Mouse (Mus musculus) neural tube, embryonic 15.5 days (tissue): ENCODE measurements around the gene Olfm2. TPM values are rescaled to one million over a fixed set of nuclear protein-coding genes. Genes with fewer than 3 reads are reported as not detected.
A peak's percentile ranks its signal among the peaks of the same experiment; 100 is the strongest.

Experiments
- ATAC-seq: fragments of 200-750 bp; cut with Nextera tagmentation; 2 replicates; pipeline ENCODE4 v1.8.0; 2017; ENCODE audit warnings: mild to moderate bottlenecking, moderate TSS enrichment, moderate library complexity; ENCODE audit not compliant: low FRiP score
- H3K27ac ChIP-seq: fragments of 300-500 bp; sonication (generic); replicated peaks from 2 replicates; pipeline ENCODE4 v1.5.1; 2015; ENCODE audit warnings: mild to moderate bottlenecking, inconsistent platforms
- H3K27me3 ChIP-seq: fragments of 300-500 bp; sonication (generic); replicated peaks from 2 replicates; pipeline ENCODE4 v1.6.1; 2015; ENCODE audit warnings: inconsistent platforms
- H3K36me3 ChIP-seq: fragments of 300-500 bp; sonication (generic); 2 replicates; pipeline ENCODE4 v1.6.1; 2015; ENCODE audit warnings: inconsistent platforms
- H3K4me1 ChIP-seq: fragments of 300-500 bp; sonication (generic); 2 replicates; pipeline ENCODE4 v1.6.1; 2015; ENCODE audit warnings: inconsistent platforms
- H3K4me2 ChIP-seq: fragments of 300-500 bp; sonication (generic); 2 replicates; pipeline ENCODE4 v1.6.1; 2015; ENCODE audit warnings: inconsistent platforms, mild to moderate bottlenecking, moderate library complexity
- H3K4me3 ChIP-seq: fragments of 300-500 bp; sonication (generic); replicated peaks from 2 replicates; pipeline ENCODE4 v1.5.1; 2015; ENCODE audit warnings: mild to moderate bottlenecking, inconsistent platforms
- H3K9ac ChIP-seq: fragments of 300-500 bp; sonication (generic); replicated peaks from 2 replicates; pipeline ENCODE4 v1.6.1; 2015; ENCODE audit warnings: mild to moderate bottlenecking, inconsistent platforms
- H3K9me3 ChIP-seq: fragments of 300-500 bp; sonication (generic); replicated peaks from 2 replicates; pipeline ENCODE4 v1.6.1; 2016; ENCODE audit warnings: inconsistent platforms
- WGBS: fragments of 180-500 bp; shearing (Covaris S2); methylation state at CpG from one replicate; pipeline ENCODE4 v1.1.7; 2015; ENCODE audit warnings: mixed read lengths; 5-methylcytosine and 5-hydroxymethylcytosine counted together
- polyA plus RNA-seq: library from polyadenylated mRNA; unstranded; fragments of >200 nt; fragmentation: Nextera tagmentation; extraction: Ambion mirVana; gene quantifications from 2 replicates; pipeline ENCODE4 v1.2.1, GENCODE M21; 2015

Olfm2 gene
- polyA plus RNA-seq, 1 experiment from 2014 or later, result 224 TPM

- Histone ChIP-seq H3K27me3 (no peaks in the 10 kb centered on the region), H3K4me1 (peaks cover 11% of the 10 kb centered on the region), H3K9me3 (no peaks in the 10 kb centered on the region), H3K9ac (no peak overlapping the region), H3K4me3 (no peak overlapping the region), H3K27ac (no peak overlapping the region), H3K36me3 (no peaks in the 10 kb centered on the region), H3K4me2 (no peak overlapping the region)
- 65% methylated on average over 12 of the region's 12 CpGs for WGBS
- ATAC-seq, result no peak
These were observed 14.7 kb upstream of the Olfm2 start for GRCm38 (mm10) chr9:20760813-20761212.

- no peak overlapping the region for H3K27ac ChIP-seq
- ATAC-seq, result no peak
- 93% methylated on average over 6 of the region's 6 CpGs for WGBS
- no peak overlapping the region for H3K4me2 ChIP-seq
- no peaks in the 10 kb centered on the region for H3K36me3 ChIP-seq
- no peak overlapping the region for H3K4me3 ChIP-seq
- no peaks in the 10 kb centered on the region for H3K9me3 ChIP-seq
- no peak overlapping the region for H3K9ac ChIP-seq
- no peaks in the 10 kb centered on the region for H3K27me3 ChIP-seq
- H3K4me1 ChIP-seq, result peaks cover 11% of the 10 kb centered on the region
These were observed 12.7 kb upstream of the Olfm2 start for GRCm38 (mm10) chr9:20758896-20759295.

GRCm38 (mm10) chr9:20758243-20758642 lies 12.1 kb upstream of the Olfm2 start:
- Histone ChIP-seq H3K27me3 (no peaks in the 10 kb centered on the region), H3K36me3 (no peaks in the 10 kb centered on the region), H3K9ac (no peak overlapping the region), H3K27ac (no peak overlapping the region), H3K4me1 (peaks cover 11% of the 10 kb centered on the region), H3K4me2 (no peak overlapping the region), H3K4me3 (no peak overlapping the region), H3K9me3 (no peaks in the 10 kb centered on the region)
- WGBS, result 79% methylated on average over 2 of the region's 2 CpGs
- no peak for ATAC-seq

GRCm38 (mm10) chr9:20757087-20757955 lies 11.2 kb upstream of the Olfm2 start:
- H3K27me3 ChIP-seq, result no peaks in the 10 kb centered on the region

GRCm38 (mm10) chr9:20756081-20756700 lies 10.0 kb upstream of the Olfm2 start:
- Histone ChIP-seq H3K27ac (no peak overlapping the region), H3K4me3 (no peak overlapping the region), H3K4me1 (no peaks in the 10 kb centered on the region), H3K9ac (no peak overlapping the region), H3K36me3 (no peaks in the 10 kb centered on the region), H3K4me2 (no peak overlapping the region), H3K9me3 (no peaks in the 10 kb centered on the region), H3K27me3 (no peaks in the 10 kb centered on the region)
- no peak for ATAC-seq
- WGBS, result 88% methylated on average over 4 of the region's 4 CpGs

More at GRCm38 (mm10) chr9:20757087-20757955, 11.2 kb upstream of the Olfm2 start:
- Histone ChIP-seq H3K4me1 (peaks cover 5% of the 10 kb centered on the region), H3K9me3 (no peaks in the 10 kb centered on the region), H3K9ac (no peak overlapping the region), H3K4me2 (no peak overlapping the region), H3K4me3 (no peak overlapping the region), H3K27ac (no peak overlapping the region), H3K36me3 (no peaks in the 10 kb centered on the region)
- ATAC-seq, result no peak
- 62% methylated on average over 6 of the region's 6 CpGs for WGBS

GRCm38 (mm10) chr9:20754335-20754734 lies 8.2 kb upstream of the Olfm2 start:
- WGBS, result 93% methylated on average over 2 of the region's 2 CpGs
- Histone ChIP-seq H3K4me2 (no peak overlapping the region), H3K9ac (no peak overlapping the region), H3K27me3 (no peaks in the 10 kb centered on the region), H3K4me1 (no peaks in the 10 kb centered on the region), H3K27ac (no peak overlapping the region), H3K36me3 (no peaks in the 10 kb centered on the region), H3K9me3 (no peaks in the 10 kb centered on the region), H3K4me3 (no peak overlapping the region)
- ATAC-seq, result no peak

- peak; percentile 56; the same call in 1 of the 2 replicates for ATAC-seq
- Histone ChIP-seq H3K9ac (no peak overlapping the region), H3K4me2 (no peak overlapping the region), H3K27me3 (no peaks in the 10 kb centered on the region), H3K4me3 (no peak overlapping the region), H3K27ac (no peak overlapping the region), H3K9me3 (no peaks in the 10 kb centered on the region), H3K4me1 (peaks cover 4% of the 10 kb centered on the region; the same call in 1 of the 2 replicates), H3K36me3 (no peaks in the 10 kb centered on the region)
- WGBS, result 66% methylated on average over 6 of the region's 6 CpGs
These were observed 5.4 kb upstream of the Olfm2 start for GRCm38 (mm10) chr9:20751477-20752029.

GRCm38 (mm10) chr9:20749213-20749612 lies 3.1 kb upstream of the Olfm2 start:
- H3K4me1 ChIP-seq, result peaks cover 18% of the 10 kb centered on the region
- no peak for ATAC-seq
- H3K36me3 ChIP-seq, result no peaks in the 10 kb centered on the region
- H3K27ac ChIP-seq, result no peak overlapping the region
- H3K27me3 ChIP-seq, result no peaks in the 10 kb centered on the region
- H3K4me3 ChIP-seq, result no peak overlapping the region
- H3K4me2 ChIP-seq, result no peak overlapping the region
- no peak overlapping the region for H3K9ac ChIP-seq
- H3K9me3 ChIP-seq, result no peaks in the 10 kb centered on the region
- 85% methylated on average over 5 of the region's 5 CpGs for WGBS

- H3K27ac ChIP-seq, result no peak overlapping the region
- H3K9me3 ChIP-seq, result no peaks in the 10 kb centered on the region
- peaks cover 25% of the 10 kb centered on the region for H3K4me1 ChIP-seq
- no peak overlapping the region for H3K4me2 ChIP-seq
- WGBS, result 95% methylated on average over 3 of the region's 3 CpGs
- no peak overlapping the region for H3K4me3 ChIP-seq
- no peaks in the 10 kb centered on the region for H3K27me3 ChIP-seq
- no peak for ATAC-seq
- H3K36me3 ChIP-seq, result no peaks in the 10 kb centered on the region
- H3K9ac ChIP-seq, result no peak overlapping the region
These were observed 2.4 kb upstream of the Olfm2 start for GRCm38 (mm10) chr9:20748540-20748939.

- ATAC-seq, result no peak
- Histone ChIP-seq H3K4me1 (peaks cover 27% of the 10 kb centered on the region), H3K9me3 (no peaks in the 10 kb centered on the region), H3K27me3 (no peaks in the 10 kb centered on the region), H3K36me3 (no peaks in the 10 kb centered on the region), H3K4me3 (no peak overlapping the region), H3K9ac (no peak overlapping the region), H3K4me2 (no peak overlapping the region), H3K27ac (no peak overlapping the region)
- 19% methylated on average over 3 of the region's 3 CpGs for WGBS
These were observed 1.5 kb upstream of the Olfm2 start for GRCm38 (mm10) chr9:20747682-20748081.

- 6% methylated on average over 17 of the region's 17 CpGs for WGBS
- H3K4me3 ChIP-seq, result peak overlapping the region; percentile 71
- no peaks in the 10 kb centered on the region; the same call in 1 of the 2 replicates for H3K36me3 ChIP-seq
- H3K4me1 ChIP-seq, result peaks cover 30% of the 10 kb centered on the region
- H3K9me3 ChIP-seq, result no peaks in the 10 kb centered on the region
- peak overlapping the region; percentile 65 for H3K27ac ChIP-seq
- ATAC-seq, result peak; percentile 46
- H3K27me3 ChIP-seq, result no peaks in the 10 kb centered on the region
- H3K9ac ChIP-seq, result peak overlapping the region; percentile 77
- peak overlapping the region; percentile 73 for H3K4me2 ChIP-seq
These were observed 801 bp downstream of the Olfm2 start for GRCm38 (mm10) chr9:20745129-20745966.
